Mouse (Mus musculus): ENCODE measurements around the gene Afm. TPM values are rescaled to one million over a fixed set of nuclear protein-coding genes. Genes with fewer than 3 reads are reported as not detected.

The Afm gene
- polyA plus RNA-seq, 1 experiment, result not detected

DNA sequence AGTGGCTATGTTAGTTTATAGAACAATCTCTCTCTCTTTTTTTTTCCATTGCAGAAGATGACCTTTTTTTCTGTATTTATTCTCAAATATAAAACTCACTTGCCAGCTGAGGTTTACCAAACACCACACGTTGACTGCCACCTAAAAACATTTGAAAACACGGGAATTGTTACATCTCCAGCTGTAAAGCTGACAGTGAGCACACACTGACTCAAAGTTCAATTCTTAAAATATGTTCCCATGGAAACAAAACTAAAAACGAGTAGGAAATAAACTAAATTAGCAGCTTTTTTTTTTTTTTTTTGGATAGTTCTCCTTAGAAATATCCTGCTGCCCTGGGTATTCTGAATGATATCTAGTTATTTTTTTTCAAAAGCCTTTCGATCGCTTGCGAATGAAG lies 46.5 kb downstream of the Afm start:
- TF ChIP-seq POLR2A (IDR thresholded peaks at IDR 0.05; ENCODE audit: insufficient read depth, low read depth, low read length) (no peak), CTCF (IDR thresholded peaks at IDR 0.05; ENCODE audit: insufficient read depth, low read depth, low read length) (no peak)
- H3K27ac ChIP-seq (ENCODE audit: insufficient read depth, low read depth, low read length), result peak overlapping the region; percentile 33; the same call in 1 of the 2 replicates
- 45% methylated on average over 6 of the region's 6 CpGs for WGBS
- peaks cover 3% of the 10 kb centered on the region; the same call in 1 of the 2 replicates for H3K4me1 ChIP-seq (ENCODE audit: control insufficient read depth, insufficient read depth, low read length)
- H3K4me3 ChIP-seq (ENCODE audit: insufficient read depth, low read depth, low read length), result no peak overlapping the region

DNA sequence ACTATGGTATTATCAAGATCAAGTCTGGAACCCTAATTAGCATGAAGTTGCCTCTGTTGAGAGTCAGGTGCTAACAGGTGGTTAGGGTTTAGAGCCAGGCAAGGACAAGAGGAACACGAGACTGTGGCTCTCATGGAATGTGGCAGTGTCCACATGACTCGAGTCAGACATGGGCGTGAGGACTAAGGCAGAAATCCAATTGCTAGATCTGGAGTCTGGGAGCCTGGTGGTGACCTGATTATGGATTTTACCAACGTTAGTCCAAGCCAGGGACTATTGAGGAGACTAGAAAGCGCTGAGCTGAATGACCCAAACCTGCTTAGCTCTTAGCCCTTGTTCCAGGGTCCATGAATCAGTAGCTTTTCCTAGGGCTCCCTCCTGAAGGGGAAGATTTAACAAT lies 49.1 kb downstream of the Afm start:
- Histone ChIP-seq H3K27ac (ENCODE audit: insufficient read depth, low read depth, low read length) (no peak overlapping the region), H3K4me3 (ENCODE audit: insufficient read depth, low read depth, low read length) (no peak overlapping the region), H3K4me1 (ENCODE audit: control insufficient read depth, insufficient read depth, low read length) (peaks cover 3% of the 10 kb centered on the region; the same call in 1 of the 2 replicates)
- TF ChIP-seq POLR2A (IDR thresholded peaks at IDR 0.05; ENCODE audit: insufficient read depth, low read depth, low read length), result no peak
- no peak for TF ChIP-seq CTCF (IDR thresholded peaks at IDR 0.05; ENCODE audit: insufficient read depth, low read depth, low read length)
- 87% methylated on average over 5 of the region's 5 CpGs for WGBS

DNA sequence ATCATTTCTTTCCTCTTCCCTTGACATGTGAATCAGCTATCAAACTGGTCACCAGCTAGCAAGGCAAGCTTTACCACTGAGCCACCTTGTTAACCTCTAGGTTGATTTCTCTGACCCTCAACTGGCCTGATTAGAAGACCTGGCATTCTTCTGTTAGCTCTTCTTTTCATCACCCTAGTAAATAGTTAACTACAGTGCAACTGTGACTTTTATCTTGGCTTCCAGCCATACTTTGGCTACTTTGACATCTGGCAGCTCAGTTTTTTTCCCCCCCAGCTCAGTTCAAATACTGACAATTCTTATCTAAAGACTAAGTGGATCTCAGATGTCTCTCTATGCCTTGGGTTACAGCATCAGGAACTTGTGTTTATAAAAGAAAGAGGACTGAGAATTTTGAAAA lies 49.6 kb downstream of the Afm start:
- Histone ChIP-seq H3K4me3 (ENCODE audit: insufficient read depth, low read depth, low read length) (no peak overlapping the region), H3K27ac (ENCODE audit: insufficient read depth, low read depth, low read length) (no peak overlapping the region)
- TF ChIP-seq CTCF (IDR thresholded peaks at IDR 0.05; ENCODE audit: insufficient read depth, low read depth, low read length), result no peak
- TF ChIP-seq POLR2A (IDR thresholded peaks at IDR 0.05; ENCODE audit: insufficient read depth, low read depth, low read length), result no peak

DNA sequence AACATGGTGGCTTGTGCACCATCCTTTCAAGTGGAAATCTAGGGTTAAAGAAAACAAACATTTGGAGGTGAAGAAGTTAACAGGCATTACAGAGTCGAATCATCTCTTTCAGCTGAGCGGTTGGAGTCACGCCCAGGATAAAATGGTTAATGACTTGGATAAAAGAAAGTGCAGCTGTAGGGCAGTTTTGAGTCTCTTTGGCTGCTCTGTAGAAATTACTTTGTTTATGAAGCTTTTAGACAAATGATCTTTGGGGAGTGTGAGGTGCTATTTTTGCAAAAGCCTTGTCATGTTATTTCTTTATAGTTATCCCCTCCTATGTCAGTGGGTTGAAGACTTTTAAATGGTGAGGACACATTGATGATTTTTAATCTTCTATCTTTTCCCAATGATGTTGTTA lies 52.5 kb downstream of the Afm start:
- Histone ChIP-seq H3K27ac (ENCODE audit: insufficient read depth, low read depth, low read length) (no peak overlapping the region), H3K4me3 (ENCODE audit: insufficient read depth, low read depth, low read length) (no peak overlapping the region), H3K4me1 (ENCODE audit: control insufficient read depth, insufficient read depth, low read length) (no peaks in the 10 kb centered on the region)
- TF ChIP-seq CTCF (IDR thresholded peaks at IDR 0.05; ENCODE audit: insufficient read depth, low read depth, low read length) (no peak), POLR2A (IDR thresholded peaks at IDR 0.05; ENCODE audit: insufficient read depth, low read depth, low read length) (no peak)
- WGBS, result 19% methylated on average over 3 of the region's 3 CpGs

More for the DNA sequence above, 49.6 kb downstream of the Afm start:
- H3K4me1 ChIP-seq (ENCODE audit: control insufficient read depth, insufficient read depth, low read length), result peaks cover 3% of the 10 kb centered on the region; the same call in 1 of the 2 replicates

DNA sequence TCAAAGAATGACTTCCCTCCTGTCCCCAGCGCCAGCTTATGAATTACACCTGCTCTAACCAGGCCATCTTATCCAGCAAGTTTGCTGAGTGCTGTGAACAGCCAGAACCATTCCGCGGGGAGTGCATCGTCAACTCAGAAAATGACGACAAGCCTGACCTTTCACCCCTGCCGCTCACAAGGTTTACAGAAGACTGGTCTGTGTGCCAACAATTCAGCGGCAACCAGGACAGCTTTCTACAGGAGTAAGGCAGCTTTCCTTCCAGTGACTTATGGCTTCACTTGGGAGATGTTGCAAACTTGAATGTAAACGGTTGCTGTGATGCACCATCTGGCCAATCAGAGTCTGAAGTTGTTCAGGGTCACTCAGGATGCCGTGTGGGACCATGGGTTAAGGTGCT lies 59.0 kb downstream of the Afm start:
- 92% methylated on average over 9 of the region's 9 CpGs for WGBS
- no peak for TF ChIP-seq CTCF (IDR thresholded peaks at IDR 0.05; ENCODE audit: insufficient read depth, low read depth, low read length)
- no peak for TF ChIP-seq POLR2A (IDR thresholded peaks at IDR 0.05; ENCODE audit: insufficient read depth, low read depth, low read length)
- Histone ChIP-seq H3K4me3 (ENCODE audit: insufficient read depth, low read depth, low read length) (no peak overlapping the region), H3K27ac (ENCODE audit: insufficient read depth, low read depth, low read length) (no peak overlapping the region), H3K4me1 (ENCODE audit: control insufficient read depth, insufficient read depth, low read length) (no peaks in the 10 kb centered on the region)

- TF ChIP-seq CTCF (IDR thresholded peaks at IDR 0.05; ENCODE audit: insufficient read depth, low read depth, low read length), result no peak
- TF ChIP-seq POLR2A (IDR thresholded peaks at IDR 0.05; ENCODE audit: insufficient read depth, low read depth, low read length), result no peak
- WGBS, result 92% methylated on average over 9 of the region's 9 CpGs
- no peak overlapping the region for H3K4me3 ChIP-seq (ENCODE audit: insufficient read depth, low read depth, low read length)
- H3K27ac ChIP-seq (ENCODE audit: insufficient read depth, low read depth, low read length), result no peak overlapping the region
- no peaks in the 10 kb centered on the region for H3K4me1 ChIP-seq (ENCODE audit: control insufficient read depth, insufficient read depth, low read length)
Observed at GRCm38 (mm10) chr5:90579556-90579955, 60.8 kb downstream of the Afm start.

DNA sequence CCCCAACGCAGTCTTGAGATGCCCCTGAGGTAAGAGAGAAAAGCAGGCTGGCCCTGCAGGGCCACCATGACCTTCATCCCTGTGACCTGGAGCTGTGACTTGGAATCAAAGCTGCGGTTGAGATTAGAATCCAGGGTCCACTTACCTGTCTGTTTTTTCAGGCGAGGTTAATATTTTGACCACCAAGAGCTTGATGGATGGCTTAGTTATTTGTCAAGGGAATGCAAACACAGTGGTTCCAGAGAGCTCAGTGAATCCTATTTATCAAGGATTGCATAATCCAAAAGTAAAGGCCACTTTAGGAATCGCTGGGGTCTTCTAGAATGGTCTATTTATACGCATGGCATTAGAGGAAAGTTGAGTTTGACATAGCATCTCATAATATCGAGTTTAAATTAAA lies 63.4 kb downstream of the Afm start:
- no peak for TF ChIP-seq POLR2A (IDR thresholded peaks at IDR 0.05; ENCODE audit: insufficient read depth, low read depth, low read length)
- no peak for TF ChIP-seq CTCF (IDR thresholded peaks at IDR 0.05; ENCODE audit: insufficient read depth, low read depth, low read length)
- Histone ChIP-seq H3K4me3 (ENCODE audit: insufficient read depth, low read depth, low read length) (no peak overlapping the region), H3K27ac (ENCODE audit: insufficient read depth, low read depth, low read length) (no peak overlapping the region), H3K4me1 (ENCODE audit: control insufficient read depth, insufficient read depth, low read length) (no peaks in the 10 kb centered on the region)
- WGBS, result 90% methylated on average over 6 of the region's 6 CpGs

DNA sequence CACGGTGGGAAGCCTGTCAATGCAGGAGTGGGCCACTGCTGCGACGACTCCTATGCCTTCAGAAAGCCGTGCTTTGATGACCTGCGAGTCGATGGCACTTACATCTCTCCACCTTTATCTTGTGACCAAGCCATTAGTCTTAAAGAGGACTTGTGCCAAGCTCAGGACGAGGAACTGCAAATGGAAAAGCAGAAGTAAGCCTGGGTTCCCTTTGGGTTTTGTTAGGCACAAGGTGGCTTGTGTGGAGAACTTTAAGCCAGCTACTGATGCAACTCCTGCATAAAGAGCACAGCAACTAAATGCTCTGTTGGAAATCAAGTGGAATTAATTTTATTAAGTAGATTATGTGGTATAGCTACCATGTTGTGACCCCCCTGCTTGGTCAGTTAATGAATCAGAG lies 66.1 kb downstream of the Afm start:
- Histone ChIP-seq H3K4me1 (ENCODE audit: control insufficient read depth, insufficient read depth, low read length) (no peaks in the 10 kb centered on the region), H3K4me3 (ENCODE audit: insufficient read depth, low read depth, low read length) (no peak overlapping the region), H3K27ac (ENCODE audit: insufficient read depth, low read depth, low read length) (no peak overlapping the region)
- WGBS, result 81% methylated on average over 7 of the region's 7 CpGs
- TF ChIP-seq CTCF (IDR thresholded peaks at IDR 0.05; ENCODE audit: insufficient read depth, low read depth, low read length), result no peak
- TF ChIP-seq POLR2A (IDR thresholded peaks at IDR 0.05; ENCODE audit: insufficient read depth, low read depth, low read length), result no peak

DNA sequence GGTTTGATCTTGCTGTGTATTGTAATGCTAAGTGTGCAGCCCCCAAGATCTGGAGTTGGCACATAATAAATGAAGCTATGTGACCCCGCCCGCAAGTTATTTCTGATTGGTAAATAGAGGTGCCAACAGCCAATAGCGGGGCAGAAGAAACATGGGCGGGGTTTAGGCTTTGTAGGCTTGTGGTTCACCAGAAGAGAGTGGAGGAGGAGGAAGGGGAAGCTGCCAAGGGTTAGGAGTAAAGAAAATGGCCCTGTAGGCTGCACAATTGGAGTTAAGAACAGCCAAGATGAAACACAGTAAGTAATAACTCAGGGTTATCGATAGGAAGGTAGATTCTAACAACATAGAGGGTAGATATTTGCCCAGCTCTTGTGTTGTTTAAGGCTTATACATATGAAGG lies 67.8 kb downstream of the Afm start:
- no peak overlapping the region for H3K4me3 ChIP-seq (ENCODE audit: insufficient read depth, low read depth, low read length)
- no peaks in the 10 kb centered on the region for H3K4me1 ChIP-seq (ENCODE audit: control insufficient read depth, insufficient read depth, low read length)
- WGBS, result 78% methylated on average over 5 of the region's 5 CpGs
- H3K27ac ChIP-seq (ENCODE audit: insufficient read depth, low read depth, low read length), result no peak overlapping the region
- TF ChIP-seq CTCF (IDR thresholded peaks at IDR 0.05; ENCODE audit: insufficient read depth, low read depth, low read length), result no peak
- TF ChIP-seq POLR2A (IDR thresholded peaks at IDR 0.05; ENCODE audit: insufficient read depth, low read depth, low read length), result no peak

DNA sequence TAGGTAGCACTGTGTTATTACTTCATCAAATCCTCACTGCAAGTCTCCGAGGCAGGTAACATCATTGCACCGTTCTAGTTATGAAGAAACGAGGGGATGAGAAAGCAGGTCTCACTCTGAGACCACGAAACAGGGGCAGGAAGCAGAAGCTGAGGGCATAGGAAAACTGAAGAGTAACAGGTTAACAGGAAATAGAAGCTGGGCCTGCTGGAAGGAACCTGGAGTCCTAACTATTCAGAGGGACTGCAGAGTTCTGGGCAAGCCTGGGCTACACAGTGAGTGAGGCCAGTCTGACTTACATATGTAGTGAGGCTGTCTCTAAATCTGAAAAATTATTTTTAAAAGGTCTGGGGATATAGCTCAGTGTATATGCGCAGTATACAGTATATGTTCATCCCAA lies 69.4 kb downstream of the Afm start:
- Histone ChIP-seq H3K4me3 (ENCODE audit: insufficient read depth, low read depth, low read length) (no peak overlapping the region), H3K27ac (ENCODE audit: insufficient read depth, low read depth, low read length) (no peak overlapping the region), H3K4me1 (ENCODE audit: control insufficient read depth, insufficient read depth, low read length) (no peaks in the 10 kb centered on the region)
- TF ChIP-seq POLR2A (IDR thresholded peaks at IDR 0.05; ENCODE audit: insufficient read depth, low read depth, low read length), result no peak
- TF ChIP-seq CTCF (IDR thresholded peaks at IDR 0.05; ENCODE audit: insufficient read depth, low read depth, low read length), result no peak
- 97% methylated on average over 5 of the region's 5 CpGs for WGBS

Measured in olfactory bulb, adult 2 months (tissue).